Mouse (Mus musculus): ENCODE data around the gene Tunar.

- TF ChIP-seq CTCF (IDR thresholded peaks at IDR 0.05; ENCODE audit: insufficient read depth, low read length) (no peak), POLR2A (IDR thresholded peaks at IDR 0.05; ENCODE audit: borderline replicate concordance, extremely low read depth, low read depth, low read length) (no peak)
Measured at GRCm38 (mm10) chr12:105394671-105395070, 61.0 kb downstream of the Tunar start.

All from lung, adult 2 months (tissue).